Mouse (Mus musculus) frontal cortex, postnatal 14 days (tissue): ENCODE measurements at regions not wholly inside any gene's neighbourhood (a gene's known extent, or its start where the extent isn't known, plus 50 kb on each side); places are given as distances from the start of the nearest gene placed in this dataset.
A peak's percentile ranks its signal among the peaks of the same experiment; 100 is the strongest.

ENCODE experiments used
- DNase-seq, 2 experiments: peaks; one replicate each; pipeline ENCODE4 v3.0.0; 2022; ENCODE audit warnings: low spot score in 2 of 2

DNA sequence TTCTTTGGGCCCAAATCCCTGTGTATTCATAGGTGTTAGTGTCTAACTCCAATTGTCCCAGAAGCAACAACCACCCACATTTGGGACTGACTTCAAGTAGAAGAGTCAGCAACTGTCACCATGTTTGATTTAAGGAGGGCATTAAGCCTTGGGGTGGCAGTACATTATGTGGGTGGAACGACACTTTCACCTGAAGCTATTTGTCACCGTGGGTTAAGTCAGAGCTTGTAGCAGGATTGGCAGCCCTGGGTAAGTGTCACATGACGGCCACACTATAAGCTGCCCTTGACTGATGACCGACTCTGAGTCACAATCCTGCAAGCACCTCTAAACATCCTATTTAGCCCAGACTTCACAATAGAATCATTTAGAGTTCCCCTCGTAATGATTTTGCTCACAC is 236.7 kb upstream of the A1bg start:
- no peak for DNase-seq

DNA sequence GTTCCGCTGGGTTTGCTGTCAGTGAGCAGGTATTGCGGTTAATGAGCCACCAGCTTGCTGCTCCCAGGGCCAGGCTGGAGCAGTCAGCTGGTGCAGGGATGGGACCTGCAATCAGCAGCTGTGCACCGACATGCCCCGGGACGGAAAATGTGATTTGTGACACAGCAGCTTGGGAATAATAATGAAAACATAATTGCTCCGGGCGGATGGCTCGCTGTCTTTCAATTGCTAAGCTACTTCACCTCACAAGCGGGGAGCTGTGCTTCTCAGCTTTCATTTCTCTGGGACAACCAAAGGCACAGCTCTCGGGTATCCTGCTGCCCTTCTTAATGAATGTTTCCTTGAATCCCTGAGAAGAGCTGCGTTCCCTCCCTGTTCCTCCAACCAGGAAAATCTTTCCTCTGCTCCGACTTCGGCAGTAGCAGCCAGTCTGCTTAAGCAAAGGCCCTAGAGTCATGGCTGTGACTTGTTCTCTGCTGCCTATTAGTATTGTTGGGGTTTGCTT is 235.3 kb upstream of the A1bg start:
- peak in 1 of 2 experiments; percentile 30 for DNase-seq

DNA sequence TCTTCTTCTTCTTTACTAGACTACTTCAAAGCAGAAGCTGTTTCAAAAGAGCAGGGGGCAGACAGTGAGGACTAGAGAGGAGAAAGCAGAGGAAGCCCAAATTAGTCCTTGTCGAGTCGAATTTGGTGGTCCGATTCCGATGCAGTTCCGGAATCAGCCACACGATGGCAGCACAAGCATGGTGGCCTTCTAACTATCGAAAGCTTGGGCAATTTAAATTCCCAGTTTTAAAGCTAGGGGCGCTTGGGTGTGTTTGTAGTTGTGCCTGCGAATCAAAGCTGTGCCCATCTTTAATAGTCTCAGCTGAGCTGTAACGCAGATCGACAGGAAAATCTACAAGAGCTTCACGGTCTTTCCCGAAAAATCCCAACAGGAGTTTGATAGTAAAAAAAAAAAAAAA is 234.7 kb upstream of the A1bg start:
- DNase-seq = peak; percentile 85 to 97

DNA sequence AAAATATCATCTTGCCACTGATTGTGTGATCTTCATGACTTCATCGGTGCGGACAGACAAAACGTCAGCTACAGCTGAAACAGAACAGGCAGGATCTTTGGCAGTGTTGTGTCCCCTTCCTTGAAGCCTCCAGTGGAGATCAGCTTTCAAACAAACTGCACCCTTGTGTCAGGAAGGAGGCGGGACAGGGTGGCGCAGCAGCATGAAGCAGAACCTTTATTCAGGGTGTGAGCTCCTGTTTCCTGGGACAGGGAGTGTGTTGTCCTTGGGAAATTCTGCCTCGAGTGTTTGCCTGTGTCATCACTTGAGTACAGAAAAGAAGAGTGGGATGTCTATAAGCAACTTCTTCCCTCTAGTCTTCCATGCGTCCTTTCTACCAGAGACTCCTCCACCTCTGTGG is 232.7 kb upstream of the A1bg start:
- no peak for DNase-seq

DNA sequence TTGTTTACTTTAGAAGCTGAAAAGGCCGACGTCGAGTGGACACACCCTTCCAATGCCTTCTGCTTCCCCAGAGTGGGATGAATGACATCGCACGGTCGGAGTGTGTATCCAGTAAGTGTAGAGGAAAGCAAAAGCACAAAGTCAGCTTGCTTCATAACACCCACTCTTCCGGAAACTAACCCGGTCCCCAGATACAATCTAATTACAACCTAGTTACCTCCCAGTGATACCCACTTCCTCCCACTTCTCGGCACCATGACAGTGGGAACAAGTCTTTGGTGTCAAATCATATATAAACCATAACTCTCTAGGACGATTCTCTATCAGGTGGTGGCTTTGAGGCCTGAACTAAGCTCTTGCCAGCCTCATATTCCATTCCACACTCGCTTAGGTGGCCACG is 231.4 kb upstream of the A1bg start:
- DNase-seq = no peak

DNA sequence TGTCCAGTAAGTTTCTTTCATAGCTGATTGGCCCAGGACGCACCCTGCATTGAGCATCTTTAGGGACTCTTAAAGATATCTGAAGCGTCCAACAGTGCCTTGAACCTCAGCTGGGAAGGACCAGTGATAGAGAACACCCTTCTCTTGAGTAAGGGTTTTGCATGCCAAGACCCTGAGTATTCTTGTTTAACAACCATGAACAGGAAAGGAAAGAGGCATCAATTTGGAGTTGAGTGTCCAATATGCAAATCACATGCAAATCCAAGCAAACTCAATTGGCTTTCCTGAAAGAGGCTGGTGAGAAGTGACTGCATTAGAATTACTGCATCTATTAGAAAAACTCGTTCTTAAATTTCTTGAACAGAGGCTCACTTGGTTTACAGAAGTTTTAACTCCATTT is 220.0 kb upstream of the A1bg start:
- no peak for DNase-seq

DNA sequence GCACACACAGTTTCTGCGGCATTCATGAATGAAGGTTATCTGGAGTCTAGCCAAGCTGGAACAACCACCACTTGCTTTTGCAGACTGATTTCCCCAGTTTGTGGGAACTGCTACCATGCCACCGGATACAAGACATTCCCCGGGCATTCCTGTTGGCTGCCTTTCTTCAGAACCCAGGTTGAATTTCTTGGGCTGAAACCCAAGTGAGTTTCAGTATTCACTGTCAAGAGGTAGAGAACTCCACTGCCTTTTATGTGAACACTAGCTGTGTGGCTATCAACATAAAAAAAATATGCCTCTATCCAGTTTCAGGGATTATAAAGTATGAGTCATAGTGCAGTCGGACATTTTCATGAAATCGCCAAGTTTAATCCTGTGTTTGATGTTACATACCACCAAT is 216.3 kb upstream of the A1bg start:
- no peak for DNase-seq

DNA sequence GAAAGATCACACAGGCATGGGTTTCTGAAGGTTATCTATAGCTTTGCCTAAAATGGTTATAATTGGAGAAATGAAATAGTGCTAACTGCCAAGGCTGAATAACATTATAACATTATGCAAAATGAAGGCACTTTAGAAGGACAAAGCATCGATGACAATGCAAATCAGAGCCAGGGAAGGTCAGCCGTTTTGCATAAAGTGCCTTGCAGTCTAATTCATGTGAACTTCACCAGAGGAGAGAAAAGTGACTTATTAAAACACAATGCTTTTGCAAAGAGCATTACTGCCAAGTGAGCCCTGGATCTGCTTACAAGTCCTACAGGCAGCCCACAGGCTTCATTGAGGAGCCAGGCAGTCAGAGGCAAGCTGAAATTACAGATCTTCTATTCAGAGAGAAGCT is 214.0 kb upstream of the A1bg start:
- no peak for DNase-seq

DNA sequence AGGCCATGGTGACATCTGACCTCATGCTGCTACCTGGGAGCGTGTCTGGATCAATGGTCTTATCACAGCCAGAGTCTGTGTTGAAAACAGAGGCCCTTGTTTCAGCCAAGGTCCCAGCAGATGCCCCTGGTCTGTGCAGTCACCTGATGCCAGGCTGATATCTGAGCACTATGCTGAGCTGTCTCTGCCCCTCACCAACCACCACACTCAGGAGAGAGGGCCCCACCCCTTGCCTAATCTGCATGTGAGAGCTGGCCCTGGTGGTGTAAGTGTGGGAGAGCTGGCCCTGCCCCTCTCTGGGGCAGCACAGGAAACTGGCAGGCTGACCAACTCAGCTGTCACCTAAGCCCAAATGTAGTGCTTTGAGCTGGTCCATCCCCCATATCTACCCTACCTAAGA is 210.5 kb upstream of the A1bg start:
- DNase-seq = no peak

DNA sequence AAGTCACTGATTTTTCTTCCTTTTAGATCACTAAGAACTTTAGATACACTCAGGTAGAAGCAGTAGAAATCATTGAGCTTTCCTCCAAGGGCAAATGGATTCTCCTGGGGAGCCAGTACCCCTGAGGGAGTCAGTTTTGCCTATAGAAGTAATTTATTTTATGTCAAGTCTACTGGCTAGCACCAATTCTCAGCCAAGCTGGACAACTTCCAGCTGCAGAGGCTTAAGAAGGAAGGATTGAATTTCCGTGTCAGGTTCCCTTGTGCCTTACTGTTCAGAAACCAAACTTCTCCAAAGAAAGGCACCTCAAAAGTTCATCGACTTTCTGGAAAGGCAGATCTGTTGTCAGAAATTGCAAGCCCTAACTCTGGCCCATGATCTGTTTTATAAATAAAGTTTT is 205.2 kb upstream of the A1bg start:
- no peak for DNase-seq

DNA sequence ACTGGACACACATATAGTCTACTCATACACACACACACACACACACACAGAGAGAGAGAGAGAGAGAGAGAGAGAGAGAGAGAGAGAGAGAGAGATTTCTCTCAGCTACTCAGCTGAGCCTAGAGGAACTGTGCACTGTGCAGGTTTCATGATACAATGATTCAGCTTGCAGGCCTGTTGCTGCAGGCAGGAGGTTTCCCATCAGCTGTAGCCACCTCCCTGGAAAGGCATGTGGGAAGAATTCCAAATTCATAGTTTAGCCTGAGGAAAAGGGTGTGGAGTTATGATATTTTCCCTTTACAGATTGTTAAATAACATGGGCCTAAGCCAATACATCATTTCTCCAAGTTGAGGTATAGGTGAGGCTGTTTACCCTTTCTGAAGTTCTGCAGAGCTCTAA is 204.3 kb upstream of the A1bg start:
- DNase-seq = no peak

DNA sequence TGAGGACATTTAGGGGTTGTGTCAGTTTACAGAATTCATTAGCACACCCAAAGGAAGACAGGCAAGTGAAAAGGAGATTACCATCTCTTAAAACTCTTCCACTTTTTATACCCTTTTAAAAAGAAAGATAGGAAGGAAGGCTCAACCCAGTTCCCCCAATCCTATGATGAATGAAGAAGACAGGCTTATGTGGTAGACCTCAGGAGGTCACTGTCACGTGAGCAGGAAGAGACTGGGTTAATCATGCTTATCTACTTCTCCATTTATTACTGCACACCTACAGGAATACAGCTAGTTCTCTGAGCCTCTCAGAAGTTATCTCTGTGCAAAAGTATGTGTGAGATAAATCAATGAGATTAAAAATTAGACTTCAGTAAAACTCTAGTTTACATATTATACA is 194.1 kb upstream of the A1bg start:
- no peak for DNase-seq

DNA sequence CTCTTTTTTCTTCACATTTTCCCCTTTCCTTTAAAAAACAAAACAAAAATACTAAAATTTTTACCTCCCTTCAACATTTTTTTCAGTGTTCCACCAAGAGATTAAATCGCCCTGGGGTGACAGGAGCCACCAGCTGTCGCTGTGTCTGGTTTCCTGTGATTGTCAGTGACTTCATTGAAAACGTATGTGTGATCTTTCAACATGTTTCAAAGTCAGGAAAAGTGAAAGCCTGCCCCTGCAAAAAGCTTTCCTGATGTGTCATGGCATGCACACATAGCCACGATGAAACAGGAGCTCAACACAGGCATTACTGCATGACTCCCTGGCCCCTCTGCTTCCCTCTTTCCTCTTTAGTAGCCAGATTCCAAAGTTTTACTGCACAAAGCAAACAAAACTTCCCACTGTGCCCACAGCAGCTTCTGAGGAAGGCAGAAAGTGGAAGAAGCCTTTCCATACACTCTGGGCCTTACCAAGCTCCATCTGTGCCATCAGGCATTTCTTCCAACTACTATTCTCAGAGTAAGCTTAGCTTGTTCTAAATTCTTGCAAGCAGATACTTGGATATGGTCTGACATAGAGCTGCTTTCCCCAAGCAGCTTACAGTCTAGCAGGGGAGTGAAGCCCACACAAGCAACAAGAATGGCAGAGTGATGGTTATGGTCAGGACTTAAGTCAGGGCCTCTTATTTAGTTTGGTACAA is 186.8 kb upstream of the A1bg start:
- peak in 1 of 2 experiments; percentile 3 for DNase-seq

DNA sequence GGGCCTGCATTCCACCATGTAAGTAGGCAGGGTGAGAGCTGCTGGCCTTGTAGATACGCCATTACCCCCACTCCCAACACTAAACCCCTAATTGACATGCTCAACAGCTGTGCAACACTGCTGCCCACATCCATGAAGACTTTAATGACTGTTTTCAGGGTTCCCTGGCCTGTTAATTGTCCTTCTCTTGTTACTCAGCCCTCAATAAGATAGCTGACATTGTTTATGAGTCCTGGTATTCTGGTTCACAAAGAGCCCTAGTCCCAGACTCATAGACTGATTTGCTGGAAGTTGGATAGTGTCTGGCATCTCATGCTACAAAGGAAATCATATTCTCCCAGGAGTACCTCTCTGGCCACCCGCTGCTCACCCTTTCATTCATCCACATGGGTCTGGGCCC is 186.1 kb upstream of the A1bg start:
- no peak for DNase-seq

DNA sequence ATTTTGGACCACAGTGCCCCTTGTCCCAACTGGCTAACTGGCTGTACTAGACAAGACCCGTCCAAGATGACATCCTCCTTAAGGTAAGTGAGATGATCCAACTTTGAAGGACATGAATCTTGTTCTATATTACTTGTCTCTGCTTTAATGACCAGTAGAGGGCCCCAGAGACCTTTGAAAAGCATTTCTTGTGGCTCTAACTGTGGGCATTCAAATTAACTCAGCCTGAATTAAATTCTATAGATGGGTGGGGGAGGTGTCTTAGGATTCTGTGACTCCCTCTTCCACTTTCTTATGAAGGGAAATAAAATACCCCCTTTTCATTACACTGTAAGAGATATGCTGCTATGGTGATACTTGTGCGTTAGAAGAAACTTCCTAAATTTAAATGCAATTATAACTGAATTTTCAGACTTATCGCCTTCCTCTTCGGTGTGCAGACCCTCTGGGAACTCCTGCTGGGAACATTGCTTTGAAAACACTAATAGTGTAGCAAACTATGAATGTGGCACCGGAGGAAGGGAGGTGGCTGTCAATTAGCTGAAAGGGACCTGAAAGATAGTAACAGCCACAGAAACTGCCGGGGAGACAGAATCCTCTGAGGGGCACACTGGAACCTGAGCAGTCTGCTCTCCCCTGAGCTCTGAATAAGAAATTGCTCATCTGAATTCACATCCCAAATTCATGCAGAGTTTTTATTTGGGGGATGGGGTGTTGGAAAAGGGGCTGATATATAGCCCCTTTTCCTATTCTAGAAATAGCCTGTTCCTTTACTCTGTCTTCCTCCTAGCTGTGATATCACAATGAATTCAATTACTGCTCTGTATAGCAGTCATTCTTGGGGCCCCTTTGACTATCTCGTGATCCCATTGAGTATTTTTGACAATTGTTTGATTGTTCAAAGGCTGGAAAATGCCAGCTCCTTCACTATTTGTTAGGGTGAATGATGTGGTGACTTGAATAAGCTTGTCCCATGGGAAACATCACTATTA is 179.9 kb upstream of the A1bg start:
- no peak for DNase-seq

DNA sequence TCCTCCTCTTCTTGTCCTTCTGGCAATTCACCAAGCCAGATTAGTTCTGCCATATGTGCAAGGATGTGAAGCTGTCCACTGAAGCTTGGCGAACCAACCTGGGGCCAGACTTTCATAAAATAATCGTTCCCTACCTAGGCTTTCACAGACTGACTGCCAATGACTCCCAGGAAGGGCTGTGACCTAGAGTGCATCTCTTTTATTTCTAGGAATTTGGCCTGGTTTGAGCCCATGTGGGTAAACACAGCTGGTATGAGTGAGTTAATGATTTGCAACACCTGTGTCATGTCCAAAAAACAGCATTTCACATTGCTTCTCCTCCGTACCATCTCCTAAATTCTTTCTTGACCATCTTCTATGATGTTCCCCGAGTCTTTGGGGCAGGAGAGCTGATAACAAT is 178.0 kb upstream of the A1bg start:
- no peak for DNase-seq

DNA sequence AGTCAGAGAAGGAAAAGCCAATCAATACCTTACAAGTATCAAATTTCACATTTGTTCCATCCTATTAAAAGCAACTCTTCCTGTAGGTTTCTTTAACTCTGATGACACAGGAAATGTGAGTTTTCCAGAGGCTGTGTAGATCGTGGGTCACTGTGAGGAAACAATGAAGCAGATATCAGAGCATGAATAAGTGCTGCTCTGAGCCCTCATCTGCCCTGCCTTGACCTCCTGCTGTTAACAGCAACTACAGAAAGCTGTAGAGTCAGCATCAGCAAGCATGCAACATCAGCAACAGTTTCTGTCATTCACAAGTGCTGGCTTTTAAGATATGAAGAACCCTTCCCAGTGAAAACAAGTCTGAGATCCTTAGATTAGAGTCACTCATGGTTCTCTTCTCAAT is 176.2 kb upstream of the A1bg start:
- DNase-seq = no peak

DNA sequence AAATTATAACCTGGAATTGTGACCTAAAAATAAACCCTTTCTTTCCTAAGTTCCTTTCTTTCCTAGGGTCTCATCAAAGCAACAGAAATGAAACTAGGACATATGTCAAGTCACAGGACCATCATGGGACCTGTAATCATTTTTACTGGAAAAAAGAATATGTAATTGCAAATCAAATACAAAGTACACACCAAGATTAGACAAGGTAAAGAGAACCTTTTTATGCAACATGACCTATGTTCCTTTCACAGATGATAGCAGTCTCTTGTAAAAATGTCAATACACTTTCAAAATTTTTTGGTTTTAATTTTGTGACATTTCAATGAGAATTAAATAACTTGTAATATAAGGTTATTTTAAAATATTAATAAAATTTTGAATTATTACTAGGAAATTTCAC is 175.7 kb upstream of the A1bg start:
- no peak for DNase-seq

DNA sequence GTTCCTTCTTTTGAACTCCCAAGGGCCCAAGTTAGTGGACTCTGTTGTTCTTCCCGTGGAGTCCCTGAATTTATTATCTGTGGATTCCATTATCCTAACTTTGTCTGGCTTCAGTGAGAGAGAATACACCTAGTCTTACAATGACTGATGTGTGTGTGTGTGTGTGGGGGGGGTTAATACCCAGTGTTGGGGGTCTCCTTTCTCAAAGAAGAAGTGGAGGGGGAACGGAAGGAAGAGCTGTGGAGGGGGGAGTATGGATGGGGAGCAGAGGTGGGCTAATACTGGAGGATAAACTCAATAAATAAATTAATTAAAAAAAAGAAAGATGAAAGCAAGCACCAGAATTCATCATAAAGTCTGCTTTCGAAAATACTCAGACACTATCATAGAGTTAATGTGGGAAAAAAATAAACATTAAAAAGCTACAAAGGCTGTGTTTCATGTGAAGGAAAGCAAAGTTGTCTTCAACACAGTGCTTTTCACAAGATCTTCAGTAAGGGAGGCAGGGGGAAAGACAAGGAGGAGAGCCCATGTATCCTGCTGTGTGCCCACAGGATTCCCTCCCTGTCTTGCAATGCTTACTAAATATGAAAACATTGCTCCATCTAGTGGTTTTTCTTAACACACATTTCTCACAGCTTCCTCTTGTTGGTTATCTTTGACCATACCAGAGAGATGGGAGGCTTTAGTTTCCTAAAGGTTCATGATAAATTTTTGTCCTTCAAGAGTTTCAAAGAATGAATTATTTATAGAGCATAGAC is 173.4 kb upstream of the A1bg start:
- DNase-seq = no peak

DNA sequence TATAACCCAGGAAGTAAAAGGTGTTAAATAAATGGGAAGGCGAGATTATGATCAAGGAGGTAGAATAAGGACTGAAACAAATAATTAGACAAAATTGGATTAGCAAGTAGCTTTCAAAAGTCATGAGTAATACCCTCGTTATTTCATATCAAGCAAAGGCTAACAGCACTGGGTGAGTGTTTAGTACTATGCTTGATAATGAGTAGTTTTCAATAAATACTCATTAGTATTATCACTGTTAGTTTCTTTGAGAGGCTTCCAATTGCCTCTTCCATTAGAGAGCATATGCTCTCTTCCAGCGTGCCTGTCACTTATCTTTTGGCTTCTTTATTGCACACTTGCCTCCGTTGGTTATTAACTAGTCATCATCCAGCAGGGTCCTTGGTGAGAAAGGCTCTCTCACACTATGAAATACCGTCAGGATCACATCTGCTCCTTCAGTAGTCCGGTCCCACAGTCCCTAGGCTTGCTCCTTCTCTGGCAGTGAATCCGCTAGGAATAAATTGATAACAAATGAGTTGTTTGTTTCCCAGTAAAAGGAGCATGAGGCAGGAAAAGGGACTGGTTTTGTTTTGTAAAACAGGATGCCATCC is 132.3 kb upstream of the A1bg start:
- DNase-seq = no peak

DNA sequence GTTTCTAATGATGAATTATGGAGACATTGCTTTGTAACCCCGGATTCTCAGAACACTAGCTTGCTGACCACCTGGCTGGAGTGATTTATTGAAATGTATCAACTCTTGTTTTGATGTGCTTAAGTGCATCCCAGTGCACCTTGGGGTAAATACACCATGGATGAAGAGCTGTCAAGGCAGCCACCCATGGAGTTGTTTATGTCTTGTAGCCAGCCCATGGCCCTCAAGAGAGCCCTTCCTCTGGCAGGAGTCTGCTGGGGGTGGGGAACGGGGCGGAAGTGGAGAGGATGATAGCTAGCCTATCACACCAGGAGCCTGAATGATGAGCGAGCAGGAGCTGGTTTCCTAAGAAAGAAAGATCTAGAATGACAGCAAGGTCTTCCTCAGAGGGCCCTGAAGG is 128.6 kb upstream of the A1bg start:
- DNase-seq = no peak

DNA sequence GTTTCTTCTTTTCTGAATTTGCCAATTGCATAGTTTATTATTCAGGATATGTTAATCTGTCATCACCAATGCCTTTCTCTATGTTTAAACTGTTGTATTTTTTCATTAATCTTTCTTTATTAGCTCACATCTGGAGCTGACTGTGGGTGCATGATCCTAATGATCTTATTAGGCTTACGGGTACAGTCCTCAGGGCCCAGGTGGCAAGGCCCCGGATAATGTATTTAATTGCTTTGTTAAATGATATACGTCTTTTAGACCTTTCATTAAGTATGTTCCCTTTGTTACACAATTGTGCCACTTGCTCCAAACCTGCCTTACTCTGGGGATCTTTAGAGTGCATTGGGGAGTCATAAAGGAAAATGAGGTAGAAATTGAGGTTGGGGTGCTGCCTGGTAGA is 86.7 kb upstream of the A1bg start:
- DNase-seq = no peak
